Mouse (Mus musculus) B cell, adult 2 months (primary cell): ENCODE measurements around the gene Ypel2.
A peak's percentile ranks its signal among the peaks of the same experiment; 100 is the strongest.

Experiments
- DNase-seq, 2 experiments: peaks; one replicate each; pipeline ENCODE4 v3.0.0; 2022

Ypel2 gene

GRCm38 (mm10) chr11:86929531-86929930 is 64.0 kb downstream of the Ypel2 start:
- no peak for DNase-seq

GRCm38 (mm10) chr11:86925085-86925638 is 68.3 kb downstream of the Ypel2 start:
- no peak for DNase-seq

- no peak for DNase-seq
These were observed 68.9 kb downstream of the Ypel2 start for GRCm38 (mm10) chr11:86924629-86925028.

GRCm38 (mm10) chr11:86923654-86924053 is 69.9 kb downstream of the Ypel2 start:
- no peak for DNase-seq

GRCm38 (mm10) chr11:86922029-86922428 is 71.5 kb downstream of the Ypel2 start:
- no peak for DNase-seq

- DNase-seq, result no peak
These were observed 72.2 kb downstream of the Ypel2 start for GRCm38 (mm10) chr11:86921335-86921734.

- no peak for DNase-seq
These were observed 73.1 kb downstream of the Ypel2 start for GRCm38 (mm10) chr11:86920111-86921080.

GRCm38 (mm10) chr11:86919468-86919867 is 74.0 kb downstream of the Ypel2 start:
- no peak for DNase-seq

GRCm38 (mm10) chr11:86917536-86917935 is 76.0 kb downstream of the Ypel2 start:
- DNase-seq, result no peak

GRCm38 (mm10) chr11:86916596-86917249 is 76.8 kb downstream of the Ypel2 start:
- DNase-seq, result no peak

GRCm38 (mm10) chr11:86914329-86914728 is 79.2 kb downstream of the Ypel2 start:
- no peak for DNase-seq

GRCm38 (mm10) chr11:86910244-86910643 is 83.3 kb downstream of the Ypel2 start:
- no peak for DNase-seq

GRCm38 (mm10) chr11:86909028-86909427 is 84.5 kb downstream of the Ypel2 start:
- DNase-seq, result no peak

GRCm38 (mm10) chr11:86907889-86908590 is 85.5 kb downstream of the Ypel2 start:
- DNase-seq, result peak; percentile 47 to 59

- DNase-seq, result no peak
These were observed 86.5 kb downstream of the Ypel2 start for GRCm38 (mm10) chr11:86906767-86907662.

- DNase-seq, result peak in 1 of 2 experiments; percentile 26
These were observed 87.2 kb downstream of the Ypel2 start for GRCm38 (mm10) chr11:86906257-86906656.

- DNase-seq, result no peak
These were observed 88.2 kb downstream of the Ypel2 start for GRCm38 (mm10) chr11:86905261-86905660.

- DNase-seq, result no peak
These were observed 88.8 kb downstream of the Ypel2 start for GRCm38 (mm10) chr11:86904706-86905105.

GRCm38 (mm10) chr11:86898367-86898766 is 95.1 kb downstream of the Ypel2 start:
- DNase-seq, result no peak

- DNase-seq, result no peak
These were observed 97.9 kb downstream of the Ypel2 start for GRCm38 (mm10) chr11:86895567-86895966.

GRCm38 (mm10) chr11:86895156-86895555 is 98.4 kb downstream of the Ypel2 start:
- DNase-seq, result no peak

- peak; percentile 54 to 62 for DNase-seq
These were observed 99.3 kb downstream of the Ypel2 start for GRCm38 (mm10) chr11:86894171-86894577.
